Mouse (Mus musculus) CD4-positive, CD25-positive, alpha-beta regulatory T cell, adult 2 months (primary cell): ENCODE results near the gene Gpr152.
A peak's percentile ranks its signal among the peaks of the same experiment; 100 is the strongest.

ENCODE experiments used
- DNase-seq: peaks from one replicate; pipeline ENCODE4 v3.0.0-alpha.2; 2012; ENCODE audit warnings: low read depth, low spot score

Gene Gpr152

DNA sequence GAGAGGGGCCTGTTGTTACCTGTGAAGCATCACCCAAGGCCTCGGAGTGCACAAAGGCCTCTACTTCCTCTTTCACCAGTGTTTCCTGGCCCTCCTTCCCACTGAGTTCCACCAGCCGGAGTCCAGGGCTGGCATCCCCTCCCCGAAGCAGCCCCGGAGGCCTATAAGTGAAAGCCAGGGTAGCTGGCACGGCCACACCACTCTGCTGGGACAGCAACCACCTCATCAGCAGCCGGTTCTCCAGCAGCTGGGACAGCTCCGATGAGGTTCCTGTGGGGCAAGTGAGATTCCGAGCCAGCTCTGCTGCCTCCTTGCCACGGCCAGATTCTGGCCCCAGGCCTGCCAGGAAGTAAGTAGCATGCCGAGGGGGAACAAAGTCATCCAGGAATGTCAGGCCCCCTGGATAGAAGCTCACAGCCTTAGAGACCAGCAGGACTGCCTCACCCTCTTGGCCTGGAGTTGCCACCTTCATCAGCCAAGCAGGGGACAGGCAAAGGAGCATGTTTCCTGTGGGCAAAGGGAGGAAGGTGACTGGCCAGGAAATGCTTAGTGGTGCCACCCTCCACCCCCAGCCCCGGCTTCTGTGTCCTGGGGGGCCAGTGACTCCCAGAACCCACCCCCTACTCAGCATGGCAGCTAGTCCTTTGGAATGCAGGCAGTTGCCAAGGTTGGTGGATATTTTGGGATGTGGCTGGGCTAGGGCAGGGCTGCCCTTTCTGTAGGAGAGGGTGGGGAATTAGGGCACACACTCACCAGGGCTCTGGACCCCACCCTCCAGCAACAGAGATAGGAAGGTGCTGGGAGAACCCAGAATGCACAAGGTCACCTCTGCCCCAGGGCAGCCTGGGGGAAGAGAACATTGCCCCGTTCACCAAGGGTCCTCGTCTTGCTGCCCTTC, 32.1 kb downstream of the Gpr152 start:
- no peak for DNase-seq

GRCm38 (mm10) chr19:4172925-4173324, 33.3 kb downstream of the Gpr152 start:
- no peak for DNase-seq

GRCm38 (mm10) chr19:4175368-4175947, 35.9 kb downstream of the Gpr152 start, which contains the start of gene Carns1:
Gene Carns1 (minus strand): TSS chr19:4175479.
- DNase-seq = no peak

DNA sequence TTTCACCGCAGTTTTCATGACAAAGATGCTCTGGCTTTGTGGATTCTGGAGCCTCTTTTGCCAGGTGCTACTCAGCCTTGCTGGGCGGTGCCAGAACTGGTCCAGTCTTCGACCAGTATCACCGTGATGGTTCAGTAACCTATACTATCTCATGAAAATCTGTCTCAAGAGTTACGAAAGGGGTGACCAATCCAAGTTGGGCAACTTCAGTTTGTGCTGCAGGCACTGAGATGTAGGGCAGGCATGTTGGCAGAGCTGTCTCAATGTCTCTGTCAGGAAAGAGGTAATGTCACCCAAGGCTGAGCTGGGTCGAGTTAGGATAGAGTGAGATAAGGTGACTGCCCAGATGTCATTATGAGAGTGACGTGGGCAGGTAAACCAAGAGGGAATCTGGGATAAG, 40.8 kb downstream of the Gpr152 start:
- DNase-seq = no peak

GRCm38 (mm10) chr19:4181892-4182291, 42.3 kb downstream of the Gpr152 start:
- peak; percentile 84 for DNase-seq

- DNase-seq = no peak
These were observed 44.1 kb downstream of the Gpr152 start for GRCm38 (mm10) chr19:4183689-4184088.

DNA sequence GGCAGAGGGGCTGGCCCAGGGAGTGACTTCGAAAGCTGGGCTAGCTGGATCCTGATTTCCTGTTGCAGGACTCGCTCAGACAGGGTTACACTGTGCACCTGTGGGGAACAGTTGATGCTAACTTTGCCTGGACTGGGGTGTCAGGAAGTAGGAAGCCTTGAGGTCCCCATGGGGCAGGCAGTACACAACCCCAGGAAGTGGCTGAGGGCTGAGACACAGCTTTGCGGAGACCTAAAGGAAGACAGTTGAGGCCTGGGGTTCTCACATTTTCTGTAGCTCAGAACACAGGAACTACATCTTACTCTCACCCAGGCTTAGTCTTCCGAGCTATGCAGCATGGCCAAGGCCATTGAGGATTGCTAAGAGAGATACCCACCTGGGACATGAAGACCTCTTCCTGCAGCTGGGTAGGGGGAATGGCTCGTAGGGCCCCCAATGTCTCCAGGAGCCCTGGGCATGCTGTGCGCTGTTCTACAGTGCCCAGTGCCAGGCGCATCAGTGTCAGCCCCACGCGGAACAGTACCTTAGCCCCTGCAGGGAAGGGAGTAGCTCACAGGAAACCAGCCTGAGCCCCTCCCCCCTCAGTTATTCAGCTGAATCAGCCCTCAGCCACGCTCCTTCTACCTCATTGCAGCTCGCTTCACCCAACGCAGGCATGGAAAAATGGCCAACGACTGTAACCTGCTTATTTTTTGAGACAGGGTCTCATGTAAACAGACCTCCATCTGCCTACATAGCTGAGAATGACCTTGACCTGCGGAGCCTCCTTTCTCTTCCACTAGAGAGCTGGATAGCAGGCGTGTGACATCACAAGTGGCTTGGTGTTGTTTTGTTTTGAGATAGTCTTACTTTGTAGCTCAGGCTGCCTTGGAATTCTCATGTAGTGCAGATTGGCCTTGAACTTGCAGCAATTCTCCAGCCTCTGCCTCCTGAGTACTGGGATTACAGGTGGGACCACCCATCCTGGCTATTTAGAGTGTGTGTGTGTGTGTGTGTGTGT, 45.7 kb downstream of the Gpr152 start:
- peak; percentile 88 for DNase-seq

GRCm38 (mm10) chr19:4187303-4187702, 47.7 kb downstream of the Gpr152 start:
- no peak for DNase-seq

- peak; percentile 61 for DNase-seq
These were observed 49.5 kb downstream of the Gpr152 start for GRCm38 (mm10) chr19:4189051-4189620.

DNA sequence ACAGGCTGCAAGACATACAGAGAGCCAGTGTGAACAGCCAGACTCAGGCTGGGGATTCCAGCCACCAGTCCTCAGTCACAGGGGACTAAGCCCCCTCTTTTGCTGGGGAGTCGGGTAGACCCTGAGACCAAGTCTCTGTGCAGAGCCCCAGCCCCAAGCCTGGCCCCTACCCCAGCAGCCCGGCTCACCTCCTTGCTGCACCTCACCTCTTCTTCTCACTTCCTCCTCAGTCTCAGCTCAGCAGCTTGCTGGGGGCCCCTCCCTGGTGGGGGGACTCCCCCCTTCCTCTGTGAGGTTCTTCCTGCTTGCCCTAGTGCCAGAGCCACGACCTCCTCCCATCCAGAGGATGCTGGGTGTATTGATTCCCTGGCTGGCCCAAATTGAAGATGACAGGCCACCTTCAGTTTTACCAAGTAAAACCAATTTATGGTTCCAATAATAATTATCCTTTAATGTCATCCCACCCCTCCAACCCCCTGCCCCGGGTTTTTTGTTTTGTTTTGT, 51.3 kb downstream of the Gpr152 start, which contains the start of gene Tbc1d10c:
TSS of gene Tbc1d10c (minus strand) at position 454 of the 504 bp plus-strand sequence.
- peak; percentile 88 for DNase-seq

DNA sequence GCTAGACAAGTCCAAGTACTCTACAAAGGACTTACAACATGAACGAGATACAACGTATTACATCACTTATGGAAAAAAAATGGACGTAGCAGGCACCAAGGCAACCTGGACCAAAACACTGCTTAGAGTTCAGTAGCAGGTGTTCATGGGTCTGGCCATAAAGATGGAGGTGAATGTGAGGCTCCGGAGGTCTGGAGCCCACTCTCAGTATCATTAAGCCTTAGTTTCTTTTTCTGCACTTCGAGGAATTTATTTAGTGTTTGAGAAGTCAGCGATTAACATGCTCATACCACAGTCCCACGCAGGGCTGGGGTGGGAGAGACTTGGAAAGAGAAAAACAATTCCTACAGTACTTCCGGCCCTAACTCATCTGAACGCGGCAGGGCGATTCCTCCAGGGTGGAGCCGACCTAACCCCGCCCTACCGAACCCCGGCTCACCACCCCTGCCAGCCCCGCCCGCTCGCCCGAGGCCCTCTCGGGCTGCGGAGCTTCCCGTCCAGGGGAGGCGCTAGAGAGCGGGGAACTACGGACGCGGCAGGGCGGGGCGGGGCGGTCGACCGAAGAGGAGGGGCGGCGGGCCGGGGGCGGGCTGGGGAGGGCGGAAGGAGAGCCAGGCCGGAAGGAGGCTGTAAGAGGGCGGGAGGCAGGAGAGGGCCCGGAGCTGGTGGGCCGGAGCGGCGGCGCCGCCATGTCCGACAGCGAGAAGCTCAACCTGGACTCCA, 52.1 kb downstream of the Gpr152 start, which contains the start of gene Ppp1ca:
TSS of gene Ppp1ca (plus strand) at position 538 of the 723 bp plus-strand sequence.
- peak; percentile 99 for DNase-seq

GRCm38 (mm10) chr19:4192251-4192985, 52.8 kb downstream of the Gpr152 start:
- no peak for DNase-seq

GRCm38 (mm10) chr19:4193129-4193528, 53.5 kb downstream of the Gpr152 start:
- DNase-seq = no peak

DNA sequence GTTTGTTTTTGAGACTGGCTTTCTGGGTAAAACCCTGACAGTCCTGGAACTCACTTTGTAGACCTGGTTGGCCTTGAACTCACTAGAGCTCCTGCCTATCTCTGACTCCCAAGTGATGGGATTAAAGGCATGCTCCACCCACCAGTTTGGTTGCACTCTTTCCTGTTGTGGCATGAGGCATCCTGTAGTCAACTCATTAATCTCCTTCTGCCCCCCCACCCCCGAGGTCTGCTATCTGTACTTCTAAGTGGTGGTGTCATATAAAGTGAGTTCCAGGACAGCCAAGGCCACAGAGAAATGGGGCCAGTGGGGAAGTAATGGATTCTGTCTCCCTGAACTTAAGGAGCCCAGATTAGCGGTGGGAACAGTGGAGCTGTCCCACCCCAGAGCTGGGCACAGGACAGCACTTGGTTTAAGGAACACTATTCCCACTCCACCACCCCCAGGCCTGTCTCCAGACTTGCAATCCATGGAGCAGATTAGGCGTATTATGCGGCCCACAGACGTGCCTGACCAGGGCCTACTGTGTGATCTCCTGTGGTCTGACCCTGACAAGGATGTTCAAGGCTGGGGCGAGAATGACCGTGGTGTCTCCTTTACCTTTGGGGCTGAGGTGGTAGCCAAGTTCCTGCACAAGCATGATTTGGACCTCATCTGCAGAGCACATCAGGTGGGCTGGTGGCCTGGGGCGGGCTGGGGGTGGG, 54.6 kb downstream of the Gpr152 start:
- DNase-seq = no peak

- DNase-seq = no peak
These were observed 55.4 kb downstream of the Gpr152 start for GRCm38 (mm10) chr19:4194776-4195650.
